Mouse (Mus musculus): ENCODE measurements at regions not wholly inside any gene's neighbourhood (a gene's known extent, or its start where the extent isn't known, plus 50 kb on each side); places are given as distances from the start of the nearest gene placed in this dataset.
A peak's percentile ranks its signal among the peaks of the same experiment; 100 is the strongest.

DNA sequence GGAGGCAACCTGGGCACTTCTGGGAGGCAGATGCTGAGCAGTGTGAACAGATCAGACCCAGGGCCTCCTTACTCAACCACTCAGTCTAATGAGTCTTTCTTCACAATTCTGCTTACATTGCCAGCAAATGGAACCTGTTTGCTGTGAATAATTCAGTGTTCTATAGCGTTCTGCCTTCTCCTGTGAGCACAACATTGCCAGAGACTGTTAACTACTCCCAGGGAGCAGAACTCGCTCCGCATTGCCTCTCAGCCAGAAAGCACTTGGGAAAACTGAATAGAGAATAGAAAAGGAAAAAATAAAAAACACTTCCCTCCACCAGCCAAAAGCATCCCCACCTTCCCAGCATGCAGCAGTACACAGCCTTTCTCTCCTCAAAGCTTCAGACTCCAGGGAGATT is 51.5 kb downstream of the Aym1 start:
- DNase-seq (ENCODE audit: low read depth, low spot score) = no peak

DNA sequence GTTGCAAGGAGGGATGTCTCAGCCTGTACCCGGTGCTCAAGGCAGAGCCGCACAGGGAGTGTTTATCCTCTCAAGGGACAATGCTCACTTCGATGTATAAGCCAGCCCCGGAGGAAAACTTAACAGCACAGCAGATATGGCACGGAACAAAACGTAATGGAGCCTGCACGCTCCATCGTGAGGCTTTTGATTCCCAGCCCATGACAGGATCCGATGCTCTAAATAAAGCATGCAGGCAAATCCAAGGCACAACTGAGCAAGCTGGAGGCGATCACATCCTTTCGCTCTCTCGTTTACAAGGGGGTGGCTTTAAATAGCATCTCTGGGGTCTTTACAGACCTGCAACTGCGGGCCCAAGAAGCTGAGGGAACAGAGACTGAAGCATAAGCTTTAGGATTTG is 53.9 kb downstream of the Aym1 start:
- DNase-seq (ENCODE audit: low read depth, low spot score) = no peak

DNA sequence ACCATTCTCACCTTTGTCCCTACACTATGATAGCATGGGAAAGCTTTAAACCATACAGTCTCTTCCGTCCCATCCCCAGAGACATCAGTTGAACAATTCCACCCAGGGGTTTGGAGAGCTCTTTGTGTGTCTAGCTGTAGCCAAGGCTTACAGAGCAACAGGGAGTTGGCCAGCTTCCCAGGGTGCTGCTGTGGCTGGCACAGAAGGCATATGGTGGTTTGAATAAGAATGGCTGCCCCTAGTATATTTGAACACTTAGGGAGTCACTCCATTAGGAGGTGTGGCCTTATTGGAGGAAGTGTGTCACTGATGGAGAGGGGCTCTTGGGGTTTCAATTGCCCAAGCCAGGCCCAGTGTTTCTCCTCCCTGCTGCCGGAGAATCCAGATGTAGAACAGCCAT is 57.5 kb downstream of the Aym1 start:
- no peak for DNase-seq (ENCODE audit: low read depth, low spot score)

DNA sequence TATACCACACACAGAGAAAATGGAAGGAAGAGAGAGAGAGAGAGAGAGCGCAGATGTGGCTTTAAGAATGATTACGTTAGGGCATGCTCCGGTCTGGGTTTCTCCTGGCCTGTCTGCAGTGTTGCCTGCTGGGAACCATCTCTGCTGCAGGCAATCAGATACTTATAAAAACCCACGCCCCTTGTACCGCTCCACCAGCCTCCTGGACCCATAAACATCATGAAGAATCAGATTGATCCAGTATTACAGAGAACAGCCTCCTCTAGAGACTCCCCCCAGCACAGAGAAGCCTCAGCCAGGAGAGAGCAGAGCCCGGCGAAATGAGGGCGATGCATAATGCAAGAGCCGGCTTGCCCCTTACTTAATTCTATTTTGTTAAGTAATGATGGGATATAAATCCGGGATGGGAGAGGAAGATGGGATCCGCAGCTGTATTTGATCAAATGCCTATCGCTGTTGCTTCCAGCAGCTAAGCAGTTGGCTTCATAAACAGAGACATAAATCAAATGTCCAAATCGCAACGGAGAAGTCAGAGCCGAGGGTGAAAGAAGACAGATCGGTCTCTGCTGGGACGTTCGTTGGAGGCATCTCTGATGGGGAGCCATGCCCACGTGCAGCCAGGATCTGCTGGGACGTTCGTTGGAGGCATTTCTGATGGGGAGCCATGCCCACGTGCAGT is 61.4 kb downstream of the Aym1 start:
- DNase-seq (ENCODE audit: low read depth, low spot score) = no peak

DNA sequence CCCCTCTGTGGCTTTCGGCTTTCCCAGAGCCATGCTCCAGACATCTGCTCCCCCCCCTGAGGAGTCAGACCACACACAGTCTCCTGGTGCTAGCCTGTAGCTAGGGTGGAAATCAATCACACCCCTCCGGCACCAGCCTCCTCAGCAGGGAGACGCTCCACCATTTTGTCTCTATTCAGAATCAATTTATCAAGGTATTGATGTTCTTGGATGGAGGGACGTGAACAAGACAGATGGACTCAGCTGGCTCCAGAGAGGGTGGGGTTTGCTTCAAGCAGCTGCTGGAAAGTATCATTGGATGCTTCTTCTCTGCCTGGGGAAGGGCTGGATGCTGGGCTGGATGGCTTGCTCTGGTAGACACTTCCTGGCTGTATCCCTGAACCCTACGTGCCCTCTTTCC is 63.5 kb downstream of the Aym1 start:
- DNase-seq (ENCODE audit: low read depth, low spot score) = peak; percentile 94

DNA sequence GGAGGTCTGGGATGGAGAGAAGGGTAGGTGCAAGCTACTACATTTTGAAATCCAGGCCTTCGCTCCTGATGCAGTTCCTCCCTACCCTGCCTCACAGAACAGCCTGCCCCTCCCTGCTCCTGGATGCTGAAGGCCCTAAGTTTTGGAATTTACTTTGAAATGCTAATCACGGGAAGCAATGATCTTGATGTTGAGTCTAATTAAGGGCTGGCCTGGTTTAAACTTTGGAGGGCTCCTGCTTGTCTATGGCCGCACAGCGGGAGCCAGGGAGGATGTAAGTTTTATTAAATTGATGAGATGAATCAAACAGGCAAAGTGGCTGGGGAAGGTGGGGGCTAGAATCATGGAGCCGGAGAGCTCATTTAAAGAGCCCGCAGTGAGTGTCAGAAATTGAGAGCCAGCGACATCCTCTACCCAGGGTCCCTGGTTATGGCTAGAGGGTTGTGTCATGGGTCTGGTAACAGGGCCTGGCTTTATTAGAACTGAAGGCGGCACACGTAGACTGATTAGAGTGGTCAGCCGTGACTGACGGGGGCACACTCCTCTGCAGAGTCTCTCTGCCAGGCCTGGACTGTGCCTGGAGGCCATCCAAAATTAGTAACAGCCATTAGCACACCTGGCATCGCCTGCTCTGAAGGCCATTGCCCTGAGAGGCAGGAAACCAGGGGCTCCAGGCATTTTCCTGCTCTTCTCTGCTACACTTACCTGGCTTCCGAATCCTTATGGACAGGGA is 65.1 kb downstream of the Aym1 start:
- DNase-seq (ENCODE audit: low read depth, low spot score) = peak; percentile 67

DNA sequence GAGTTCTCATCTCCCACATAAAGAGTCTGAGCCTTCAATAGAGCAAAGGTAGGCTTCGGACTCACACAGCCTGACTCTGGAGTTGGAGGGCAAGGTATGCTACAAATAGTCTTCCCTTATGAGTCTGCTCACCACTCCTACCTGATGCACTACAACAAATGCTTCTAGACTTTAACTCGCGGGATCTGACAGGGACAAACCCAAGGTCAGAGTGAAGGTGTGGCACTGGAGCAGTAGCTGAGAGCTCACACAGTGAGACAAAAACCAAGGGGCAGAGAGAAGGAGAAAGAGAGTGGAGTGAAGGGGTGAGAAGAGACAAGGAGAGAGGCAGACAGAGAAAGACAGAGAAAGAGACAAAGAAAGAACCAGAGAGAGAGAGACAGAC is 65.6 kb downstream of the Aym1 start:
- peak; percentile 69 for DNase-seq (ENCODE audit: low read depth, low spot score)

DNA sequence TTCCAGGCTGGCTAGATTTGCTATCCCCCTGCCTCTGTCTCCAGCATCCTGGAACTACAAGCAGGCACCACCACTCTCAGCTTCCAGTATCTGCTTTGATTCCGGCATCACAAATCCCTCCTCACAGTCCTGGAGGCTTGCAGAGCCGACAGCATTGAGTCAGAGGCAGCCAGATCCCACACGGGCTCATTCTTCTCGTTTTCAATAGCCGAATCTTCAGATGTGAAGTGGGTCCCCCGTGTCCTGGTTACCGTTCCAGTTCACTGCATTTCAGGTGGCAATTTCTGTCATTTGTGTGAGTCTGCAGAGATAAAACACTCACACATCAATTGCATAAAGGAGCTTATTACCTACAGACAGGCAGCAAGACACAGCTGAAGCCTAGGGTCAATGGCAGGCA is 62.4 kb upstream of the Wscd2 start:
- DNase-seq (ENCODE audit: low read depth, low spot score) = no peak

DNA sequence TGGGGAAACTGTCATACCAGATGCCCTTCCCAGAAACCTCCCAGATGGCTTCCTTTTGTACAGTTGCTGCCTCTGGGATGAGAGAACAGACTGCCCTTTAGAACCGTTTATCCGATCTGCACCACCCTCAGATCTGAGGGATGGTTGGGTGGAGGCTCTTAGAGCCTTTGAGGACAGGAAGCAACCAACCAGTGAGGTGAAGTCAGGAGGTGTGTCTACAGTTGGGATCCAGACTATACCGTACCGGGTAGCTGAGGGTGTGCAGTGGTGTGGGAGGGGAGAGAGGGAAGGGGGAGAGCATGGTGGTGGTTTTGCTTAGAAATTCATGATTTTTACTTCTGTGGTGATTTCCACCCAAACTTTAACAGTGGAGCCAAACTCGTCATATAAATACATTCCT is 58.8 kb upstream of the Wscd2 start:
- DNase-seq (ENCODE audit: low read depth, low spot score) = peak; percentile 59

DNA sequence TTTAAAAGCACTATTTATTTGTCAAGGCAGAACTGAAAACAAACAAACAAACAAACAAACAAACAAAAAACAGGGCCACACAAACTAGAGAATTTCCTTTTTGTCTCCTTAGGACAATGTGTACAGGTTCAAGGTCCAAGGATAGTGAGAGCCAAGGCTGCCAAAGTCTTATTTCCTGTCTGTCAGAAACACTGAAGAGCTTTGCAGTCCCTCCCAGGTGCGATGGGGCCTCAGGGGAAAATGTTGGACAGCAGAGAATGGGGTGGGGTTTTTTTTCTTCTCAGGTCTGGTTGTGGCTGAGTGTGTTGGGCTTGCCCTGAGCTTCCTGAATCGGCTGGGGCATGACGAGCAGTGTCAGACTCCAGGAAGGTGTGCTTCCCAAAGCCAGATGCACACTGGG is 53.1 kb upstream of the Wscd2 start:
- no peak for DNase-seq (ENCODE audit: low read depth, low spot score)

Data from ES-CJ7 (cell line).